Mouse (Mus musculus): ENCODE measurements at regions not wholly inside any gene's neighbourhood (a gene's known extent, or its start where the extent isn't known, plus 50 kb on each side); places are given as distances from the start of the nearest gene placed in this dataset.

DNA sequence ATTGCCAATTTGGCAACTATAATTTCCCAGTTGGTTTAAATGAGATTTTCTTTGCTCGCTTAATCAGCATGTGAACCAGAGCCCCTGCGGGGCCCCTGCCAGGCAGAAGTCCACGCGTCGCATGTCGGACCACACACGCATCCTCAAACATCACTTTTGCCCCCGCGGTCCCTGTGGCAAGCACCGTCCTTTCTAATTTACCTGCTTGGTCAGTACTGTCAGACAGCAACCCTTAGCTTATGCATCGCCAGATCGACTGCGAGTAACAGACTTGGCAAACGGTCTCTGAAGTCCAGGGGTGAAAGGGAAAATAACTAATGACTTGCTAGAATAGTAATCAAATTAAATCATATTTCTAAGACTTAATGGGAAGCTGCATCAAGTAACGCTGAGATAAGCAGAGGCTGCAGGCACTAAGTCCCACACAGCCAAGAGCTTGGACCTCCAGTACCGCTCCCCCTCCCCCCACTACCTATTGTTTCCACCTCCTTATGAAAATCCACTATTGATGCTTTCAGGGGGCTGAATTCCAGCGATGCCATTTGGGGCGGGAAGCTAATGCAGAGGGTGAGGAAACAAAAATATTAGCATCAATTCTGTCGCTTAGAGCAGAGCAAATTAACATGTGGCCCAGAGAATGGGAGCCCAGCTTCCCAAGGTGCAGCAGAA lies 142.0 kb upstream of the Cntnap4 start:
- H3K27ac ChIP-seq = no peak overlapping the region
- no peak for TF ChIP-seq CTCF (IDR thresholded peaks at IDR 0.05)
- intact Hi-C loops (cut with DNase I) = no loop called here
- no peak overlapping the region for H3K4me3 ChIP-seq
- no peak for DNase-seq

DNA sequence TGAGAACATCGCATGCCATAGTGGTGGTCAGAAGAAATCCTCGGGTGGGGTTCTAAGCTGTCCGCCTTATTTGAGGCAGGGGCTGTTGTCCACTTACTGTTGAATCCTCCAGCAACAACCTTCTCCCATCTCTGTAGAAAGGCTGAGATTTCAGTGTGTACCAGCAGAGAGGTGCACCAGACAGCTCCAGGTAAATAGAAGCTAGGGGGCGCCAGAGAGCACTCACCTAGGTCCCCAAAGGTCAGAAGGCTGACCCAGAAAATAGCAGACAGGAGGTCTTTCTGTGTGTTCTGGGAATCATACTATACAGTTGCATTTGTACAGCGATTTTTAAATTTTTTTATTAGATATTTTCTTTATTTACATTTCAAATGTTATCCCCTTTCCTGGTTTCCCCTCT lies 157.9 kb upstream of the Cntnap4 start:
- intact Hi-C loops (cut with DNase I) = no loop called here
- H3K4me3 ChIP-seq = no peak overlapping the region
- no peak overlapping the region for H3K27ac ChIP-seq
- peak; percentile 10; the same call in 1 of the 2 replicates for TF ChIP-seq CTCF (IDR thresholded peaks at IDR 0.05)
- DNase-seq = no peak

GRCm38 (mm10) chr8:112411213-112411612 lies 158.6 kb upstream of the Cntnap4 start:
- Histone ChIP-seq H3K4me3 (no peak overlapping the region), H3K27ac (no peak overlapping the region)
- peak; percentile 63 for TF ChIP-seq CTCF (IDR thresholded peaks at IDR 0.05)
- peak; percentile 32 for DNase-seq
- intact Hi-C loops (cut with DNase I) = no loop called here

DNA sequence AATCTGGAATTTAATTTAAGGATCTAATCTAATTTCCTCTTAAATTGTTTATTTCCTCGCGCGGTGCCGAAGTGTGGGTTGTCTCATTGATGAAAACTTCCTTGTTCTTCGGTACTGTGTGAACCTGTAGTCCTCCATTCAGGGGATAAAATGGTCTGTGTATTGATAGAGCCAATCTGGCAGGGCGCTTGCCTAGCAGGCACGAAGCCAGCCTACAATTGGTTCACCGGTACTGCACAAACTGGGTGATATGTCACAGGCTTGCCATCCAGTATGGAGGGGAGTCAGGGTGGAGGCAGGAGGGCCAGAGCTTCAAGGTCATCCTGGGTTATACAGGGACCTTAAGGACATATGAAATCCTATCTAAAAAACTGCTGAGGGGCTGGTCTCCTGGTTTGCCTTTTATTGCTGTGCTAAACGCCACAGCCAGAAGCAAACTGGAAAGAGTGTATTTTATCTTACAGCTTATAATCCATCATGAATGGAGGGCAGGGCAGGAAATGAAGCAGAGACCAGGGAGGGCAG lies 161.6 kb upstream of the Cntnap4 start:
- no peak for TF ChIP-seq CTCF (IDR thresholded peaks at IDR 0.05)
- Histone ChIP-seq H3K27ac (no peak overlapping the region), H3K4me3 (no peak overlapping the region)
- intact Hi-C loops (cut with DNase I) = no loop called here
- DNase-seq = no peak

DNA sequence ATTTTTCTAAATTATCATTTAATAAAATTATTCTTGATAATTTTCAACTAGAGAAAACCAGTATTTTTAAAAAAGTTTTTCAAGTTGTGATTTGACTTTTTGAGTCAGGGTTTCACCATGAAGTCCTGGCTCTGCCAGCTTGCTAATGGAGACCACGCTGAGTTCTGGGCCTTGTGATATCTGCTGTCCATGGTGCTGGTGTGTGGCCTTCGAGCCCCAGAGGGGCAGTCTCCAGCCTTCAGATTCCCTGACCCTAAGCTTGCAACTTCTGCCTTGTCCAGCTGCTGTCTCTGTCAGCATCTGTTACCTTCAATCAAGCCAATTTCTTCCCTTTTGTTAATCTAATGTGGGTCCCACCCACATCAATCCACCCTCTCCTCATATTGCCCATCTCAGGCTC lies 165.8 kb upstream of the Cntnap4 start:
- TF ChIP-seq CTCF (IDR thresholded peaks at IDR 0.05) = no peak
- H3K27ac ChIP-seq = no peak overlapping the region
- no peak for DNase-seq
- intact Hi-C loops (cut with DNase I) = no loop called here
- H3K4me3 ChIP-seq = no peak overlapping the region

DNA sequence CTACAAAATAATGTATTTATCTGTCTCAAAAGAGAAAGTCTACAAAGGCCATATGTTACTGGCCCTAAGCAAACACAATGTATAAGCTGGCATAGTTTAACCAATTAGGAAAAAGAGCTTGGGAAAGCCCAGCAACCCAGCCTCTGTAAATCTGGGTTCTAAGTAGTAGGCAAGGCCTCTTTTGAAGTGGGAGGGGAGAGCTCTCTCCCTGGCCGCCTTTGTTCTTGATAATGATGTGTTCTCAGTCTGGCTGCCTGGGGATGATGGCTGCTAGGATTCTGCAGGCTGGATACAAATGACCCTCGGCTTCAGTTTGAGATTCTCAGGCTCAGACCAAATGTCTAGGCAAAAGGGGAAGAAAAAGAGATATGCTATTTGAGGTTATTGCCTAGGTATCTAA lies 172.4 kb upstream of the Cntnap4 start:
- no peak for DNase-seq
- Histone ChIP-seq H3K4me3 (no peak overlapping the region), H3K27ac (no peak overlapping the region)
- TF ChIP-seq CTCF (IDR thresholded peaks at IDR 0.05) = no peak
- intact Hi-C loops (cut with DNase I) = no loop called here

- no peak for TF ChIP-seq CTCF (IDR thresholded peaks at IDR 0.05)
- intact Hi-C loops (cut with DNase I) = no loop called here
- H3K27ac ChIP-seq = no peak overlapping the region
- no peak overlapping the region for H3K4me3 ChIP-seq
- DNase-seq = no peak
These were observed 179.7 kb upstream of the Cntnap4 start for GRCm38 (mm10) chr8:112390108-112390507.

GRCm38 (mm10) chr8:112348323-112348722 lies 221.5 kb upstream of the Cntnap4 start:
- no peak overlapping the region for H3K27ac ChIP-seq
- intact Hi-C loops (cut with DNase I) = no loop called here
- no peak for DNase-seq
- 0 out of 2 replicates have a peak, but pooled peaks have one; percentile 6 for TF ChIP-seq CTCF (IDR thresholded peaks at IDR 0.05)
- no peak overlapping the region for H3K4me3 ChIP-seq

DNA sequence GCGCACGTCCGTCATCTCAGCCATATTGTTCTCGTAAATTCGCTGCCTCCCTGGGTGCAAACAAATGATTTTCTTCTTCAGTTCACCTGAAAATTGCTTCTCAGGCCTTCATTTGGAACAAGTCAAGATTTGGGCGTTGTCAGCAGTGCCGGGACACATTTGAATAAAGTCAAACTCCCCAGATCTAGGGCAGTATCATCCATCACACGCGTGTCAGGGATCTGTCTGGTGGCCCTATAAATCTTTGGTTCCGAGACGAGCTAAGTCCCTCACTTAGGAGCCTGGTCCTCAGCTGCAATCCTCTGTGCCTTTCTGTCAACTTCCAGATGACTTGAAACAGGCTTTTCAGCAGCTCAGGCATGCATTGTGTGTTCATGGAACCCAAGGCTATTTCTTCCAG lies 236.7 kb upstream of the Cntnap4 start:
- TF ChIP-seq CTCF (IDR thresholded peaks at IDR 0.05) = no peak
- H3K27ac ChIP-seq = no peak overlapping the region
- no peak for DNase-seq
- intact Hi-C loops (cut with DNase I) = no loop called here
- H3K4me3 ChIP-seq = no peak overlapping the region

DNA sequence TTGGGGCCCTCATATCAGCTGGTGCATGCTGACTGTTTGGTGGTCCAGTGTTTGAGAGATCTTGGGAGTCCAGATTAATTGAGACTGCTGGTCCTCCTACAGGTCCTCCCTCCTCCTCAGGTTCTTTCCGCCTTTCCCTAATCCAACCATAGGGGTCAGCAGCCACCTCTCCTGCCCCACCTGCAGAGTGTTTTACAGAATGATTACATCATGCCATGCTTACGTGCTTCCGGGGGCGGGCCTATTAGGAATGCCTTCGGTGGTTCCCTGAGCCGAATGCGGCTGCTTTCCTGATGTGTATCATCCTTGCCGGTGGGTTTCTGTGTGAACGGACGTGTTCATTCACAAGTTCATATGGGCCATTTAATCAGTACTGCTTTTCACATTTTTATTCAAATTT lies 237.8 kb upstream of the Cntnap4 start:
- intact Hi-C loops (cut with DNase I) = no loop called here
- TF ChIP-seq CTCF (IDR thresholded peaks at IDR 0.05) = no peak
- no peak for DNase-seq
- H3K4me3 ChIP-seq = no peak overlapping the region
- H3K27ac ChIP-seq = no peak overlapping the region

GRCm38 (mm10) chr8:112309816-112310215 lies 260.0 kb upstream of the Cntnap4 start:
- no peak overlapping the region for H3K4me3 ChIP-seq
- no peak for TF ChIP-seq CTCF (IDR thresholded peaks at IDR 0.05)
- intact Hi-C loops (cut with DNase I) = no loop called here
- H3K27ac ChIP-seq = no peak overlapping the region
- no peak for DNase-seq

DNA sequence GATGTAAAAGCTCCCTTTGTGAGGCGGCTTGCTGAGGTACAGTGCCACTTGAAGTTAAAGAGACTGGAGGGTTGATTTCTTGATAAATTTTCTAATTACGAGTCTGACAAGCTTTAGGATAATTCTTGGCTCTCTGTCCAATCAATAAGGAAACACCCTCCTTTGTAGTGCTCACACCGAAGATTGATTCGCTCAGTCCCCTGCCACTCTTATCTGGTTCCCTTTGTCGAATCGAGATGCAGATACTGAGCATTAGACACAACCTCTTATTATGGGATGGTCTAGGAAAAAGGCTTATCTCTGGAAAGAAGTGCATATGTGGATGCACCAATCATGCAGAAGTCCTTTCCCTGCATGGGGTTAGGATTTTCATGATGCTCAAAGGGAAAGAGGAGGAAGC lies 261.5 kb upstream of the Cntnap4 start:
- no peak overlapping the region for H3K27ac ChIP-seq
- TF ChIP-seq CTCF (IDR thresholded peaks at IDR 0.05) = no peak
- no peak overlapping the region for H3K4me3 ChIP-seq
- no peak for DNase-seq
- intact Hi-C loops (cut with DNase I) = no loop called here

DNA sequence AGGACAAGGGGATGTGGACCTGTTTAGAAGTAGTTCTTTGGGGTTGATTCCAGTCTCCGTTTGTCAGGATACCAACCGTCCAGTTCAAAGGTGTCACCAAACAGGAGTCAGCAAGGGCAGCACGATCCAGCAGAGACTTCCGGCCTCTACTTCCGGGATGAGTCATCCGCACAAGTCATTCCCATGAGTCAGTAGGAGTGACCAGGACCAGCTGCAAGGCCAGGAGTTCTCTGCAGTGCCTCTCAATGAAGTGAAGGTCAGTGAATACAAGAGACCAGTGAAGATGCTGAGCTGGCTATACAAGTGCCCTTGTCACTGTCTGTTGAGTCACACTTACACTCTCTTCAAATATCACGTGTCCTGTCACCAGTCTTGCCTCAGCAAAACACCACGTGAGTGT lies 272.8 kb upstream of the Cntnap4 start:
- no peak overlapping the region for H3K27ac ChIP-seq
- TF ChIP-seq CTCF (IDR thresholded peaks at IDR 0.05) = no peak
- intact Hi-C loops (cut with DNase I) = no loop called here
- no peak overlapping the region for H3K4me3 ChIP-seq
- DNase-seq = no peak

- no peak for TF ChIP-seq CTCF (IDR thresholded peaks at IDR 0.05)
- Histone ChIP-seq H3K4me3 (no peak overlapping the region), H3K27ac (no peak overlapping the region)
- intact Hi-C loops (cut with DNase I) = no loop called here
- no peak for DNase-seq
These were observed 268.5 kb upstream of the Gm6793 start for GRCm38 (mm10) chr8:112283316-112283715.
